Mouse (Mus musculus): ENCODE results near the gene Brox. TPM values are rescaled to one million over a fixed set of nuclear protein-coding genes. Genes with fewer than 3 reads are reported as not detected.
A peak's percentile ranks its signal among the peaks of the same experiment; 100 is the strongest.
"Not testable (repeated sequence)": the region's sequence is repeated elsewhere in the genome, so short reads cannot be mapped to it uniquely, and the experiment has no call there.

The Brox gene
- 10 to 100 TPM; 52.0 to 55.4 TPM for total RNA-seq (2021)
- long read RNA-seq, experiment 1, transcript Brox-202 (14 exons, 3,413 nt), result minor isoform, 8 of 82 reads
- long read RNA-seq, experiment 1, transcript Brox-201 (14 exons, 3,430 nt), result major isoform, 63 of 82 reads
- long read RNA-seq, experiment 1, partial matches to known transcripts, result 2 of 82 reads
- long read RNA-seq, experiment 1, other reads (novel, unspliced or antisense), result 9 of 82 reads
- long read RNA-seq, experiment 2, transcript Brox-201 (14 exons, 3,430 nt), result major isoform, 52 of 64 reads
- long read RNA-seq, experiment 2, partial matches to known transcripts, result 1 of 64 reads
- long read RNA-seq, experiment 2, other reads (novel, unspliced or antisense), result 8 of 64 reads

DNA sequence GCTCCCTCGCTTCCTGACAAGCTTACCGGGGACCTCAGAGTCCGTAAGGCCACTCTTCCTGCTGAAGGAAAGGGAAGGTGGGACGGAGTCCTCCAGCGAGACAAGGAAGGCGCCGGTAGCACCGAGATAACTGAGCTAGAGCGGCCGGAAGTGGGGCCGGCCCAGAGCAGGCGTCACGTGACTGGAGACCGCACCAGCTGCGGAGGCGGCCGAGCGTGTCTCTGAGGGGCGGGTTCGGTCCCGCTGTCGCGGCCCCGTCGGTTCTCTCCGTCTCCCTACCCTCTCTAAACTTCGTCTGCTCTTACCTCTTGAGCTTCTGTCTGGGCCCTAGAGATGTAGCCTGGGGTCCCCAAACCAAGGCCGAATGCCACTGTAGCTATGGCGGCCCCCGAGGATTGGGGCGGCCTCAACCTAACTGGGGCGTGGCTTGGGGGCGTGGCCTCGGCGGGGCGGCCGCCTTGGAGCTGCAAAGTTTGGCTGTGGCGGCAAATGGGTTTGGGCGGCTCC is at the start of gene Brox:
TSS of gene Brox (minus strand) at position 393 of the 507 bp plus-strand sequence.
- peak within 1 kb of the TSS; percentile 76 for H3K27ac ChIP-seq
- peak; percentile 92 to 93 for DNase-seq (ENCODE audit: extremely low spot score in 1 of 2, low spot score in 2 of 2)
- no peak for TF ChIP-seq CTCF (IDR thresholded peaks at IDR 0.05)
- intact Hi-C loops (cut with DNase I), result loop anchor here (2.0 kb wide), 1 partner anchor 48 kb away; no protein-coding TSS in a partner anchor
- peak within 1 kb of the TSS; percentile 56 for H3K4me3 ChIP-seq

DNA sequence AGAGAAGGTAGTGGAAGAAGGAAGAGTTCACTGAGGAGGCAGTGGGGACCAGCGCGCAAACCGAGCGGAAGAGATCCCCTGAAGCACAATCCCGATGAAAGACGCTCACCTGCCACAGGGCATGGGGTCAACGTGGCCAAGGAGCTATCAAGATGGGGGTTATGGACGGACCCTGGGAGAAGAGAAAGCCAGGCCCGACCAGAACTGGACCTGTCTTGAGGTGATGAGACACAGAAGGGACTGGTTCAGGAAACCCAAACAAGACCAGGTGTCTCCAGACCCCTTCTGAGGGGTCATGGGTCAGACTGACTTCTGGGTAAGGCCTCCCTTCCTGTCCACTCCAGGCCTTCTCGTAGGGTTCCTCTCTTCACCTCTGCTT is 48.7 kb upstream of the Brox start:
- Histone ChIP-seq H3K27ac (peak overlapping the region; percentile 80), H3K4me3 (peak overlapping the region; percentile 99)
- intact Hi-C loops (cut with DNase I), result loop anchor here (1.0 to 2.0 kb wide), 2 partner anchors 43 to 49 kb away; partner anchors contain the start of genes Aida and Brox
- DNase-seq (ENCODE audit: extremely low spot score in 1 of 2, low spot score in 2 of 2), result no peak
- TF ChIP-seq CTCF (IDR thresholded peaks at IDR 0.05), result no peak

DNA sequence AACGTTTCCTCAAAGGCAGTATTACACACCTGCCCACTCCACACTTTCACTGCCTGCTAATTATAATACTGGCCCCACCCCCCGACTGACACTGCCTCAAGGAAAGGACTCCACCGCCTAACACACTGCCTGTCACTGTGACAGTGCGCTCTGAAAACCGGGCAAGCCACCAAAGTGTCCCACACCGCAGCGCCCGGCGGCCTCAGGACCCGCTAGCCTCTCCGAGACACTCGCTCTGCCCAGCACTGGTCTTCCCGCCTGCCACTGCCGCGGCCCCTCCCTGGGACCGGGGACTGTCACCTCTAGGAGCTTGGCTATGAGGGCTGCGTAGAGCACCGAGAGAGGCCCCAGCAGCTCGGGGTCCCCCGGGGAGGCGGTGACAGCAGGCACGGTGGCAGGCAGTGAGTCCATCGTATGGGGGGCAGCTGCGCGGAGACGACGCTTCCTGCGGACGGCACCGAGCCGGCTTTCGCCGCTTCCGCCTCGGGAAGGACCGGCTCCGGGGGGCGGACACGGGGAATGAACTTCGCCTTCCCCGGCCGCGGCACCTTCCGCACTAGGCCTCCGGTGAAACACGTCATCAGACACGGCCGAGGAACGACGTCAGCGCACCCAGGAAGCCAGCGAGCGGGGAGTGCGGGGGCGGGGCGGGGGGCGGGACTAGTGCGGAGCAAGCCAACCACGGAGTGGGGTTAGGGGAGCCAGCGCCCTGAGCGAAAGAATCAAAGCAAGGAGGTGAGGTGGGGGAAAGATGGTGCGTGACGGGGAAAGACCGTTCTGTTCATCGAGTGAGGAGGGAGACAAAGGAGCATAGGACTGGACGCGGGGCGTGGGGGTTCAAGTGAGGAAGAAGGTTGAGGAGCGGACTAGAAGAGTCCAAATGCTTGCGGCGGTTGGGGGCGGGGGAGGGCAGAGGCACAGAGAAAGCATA is 48.1 kb upstream of the Brox start:
- TF ChIP-seq CTCF (IDR thresholded peaks at IDR 0.05), result no peak
- intact Hi-C loops (cut with DNase I), result loop anchor here (1.0 to 2.0 kb wide), 2 partner anchors 44 to 48 kb away; partner anchors contain the start of genes Aida and Brox
- Histone ChIP-seq H3K4me3 (peak overlapping the region; percentile 99), H3K27ac (peak overlapping the region; percentile 80)
- DNase-seq (ENCODE audit: extremely low spot score in 1 of 2, low spot score in 2 of 2), result peak; percentile 87 to 89

GRCm38 (mm10) chr1:183342902-183343301 is 45.8 kb upstream of the Brox start:
- DNase-seq (ENCODE audit: extremely low spot score in 1 of 2, low spot score in 2 of 2); intact Hi-C loops (cut with DNase I); H3K27ac ChIP-seq; H3K4me3 ChIP-seq: not testable (repeated sequence)

- DNase-seq (ENCODE audit: extremely low spot score in 1 of 2, low spot score in 2 of 2), result no peak
- Histone ChIP-seq H3K27ac (no peak overlapping the region), H3K4me3 (no peak overlapping the region)
- no peak for TF ChIP-seq CTCF (IDR thresholded peaks at IDR 0.05)
- intact Hi-C loops (cut with DNase I), result loop anchor here (5.0 kb wide), 1 partner anchor 40 kb away; no protein-coding TSS in a partner anchor
Measured at GRCm38 (mm10) chr1:183327171-183327570, 30.1 kb upstream of the Brox start.

DNA sequence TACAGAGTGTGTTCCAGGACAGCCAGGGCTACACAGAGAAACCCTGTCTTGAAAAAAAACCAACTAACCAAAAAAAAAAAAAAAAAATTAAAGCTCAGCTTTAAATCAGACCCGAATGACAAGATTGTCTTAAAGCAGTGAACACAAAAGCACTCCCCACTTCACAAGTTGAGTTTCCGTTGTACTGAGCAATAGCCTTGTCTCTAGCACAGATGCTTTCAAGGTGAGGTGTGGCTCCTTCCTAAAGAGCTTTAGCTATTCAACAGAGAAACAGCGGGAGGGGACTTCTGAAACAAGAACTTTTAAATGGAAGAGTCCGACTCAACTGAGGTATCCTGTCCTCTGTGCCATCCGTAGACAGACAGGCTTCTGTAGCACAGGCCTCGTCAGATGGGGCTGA is 27.4 kb upstream of the Brox start:
- H3K27ac ChIP-seq, result no peak overlapping the region
- TF ChIP-seq CTCF (IDR thresholded peaks at IDR 0.05), result no peak
- H3K4me3 ChIP-seq, result no peak overlapping the region
- intact Hi-C loops (cut with DNase I), result no loop called here
- no peak for DNase-seq (ENCODE audit: extremely low spot score in 1 of 2, low spot score in 2 of 2)

DNA sequence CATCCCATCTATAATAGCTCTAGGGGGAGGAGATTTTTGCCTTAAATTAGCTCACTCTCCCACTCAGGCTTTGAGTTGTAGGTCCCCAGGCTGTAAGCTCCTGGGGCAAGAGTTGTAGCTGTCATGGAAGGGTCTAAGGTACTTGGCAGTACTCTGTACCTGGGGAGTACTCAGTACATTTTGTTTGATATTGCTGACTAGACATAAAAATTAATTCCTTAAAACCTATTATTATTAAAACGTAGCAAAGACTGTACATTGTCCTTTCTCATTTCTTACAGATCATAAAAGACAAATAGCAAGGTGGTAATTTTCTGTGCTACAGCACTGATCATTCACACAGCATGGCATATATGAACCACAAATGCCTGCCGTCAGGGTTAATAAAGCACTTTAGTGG is 26.9 kb upstream of the Brox start:
- intact Hi-C loops (cut with DNase I), result no loop called here
- Histone ChIP-seq H3K27ac (no peak overlapping the region), H3K4me3 (no peak overlapping the region)
- no peak for TF ChIP-seq CTCF (IDR thresholded peaks at IDR 0.05)
- no peak for DNase-seq (ENCODE audit: extremely low spot score in 1 of 2, low spot score in 2 of 2)

GRCm38 (mm10) chr1:183322496-183322895 is 25.4 kb upstream of the Brox start:
- intact Hi-C loops (cut with DNase I); H3K4me3 ChIP-seq; H3K27ac ChIP-seq; DNase-seq (ENCODE audit: extremely low spot score in 1 of 2, low spot score in 2 of 2): not testable (repeated sequence)

DNA sequence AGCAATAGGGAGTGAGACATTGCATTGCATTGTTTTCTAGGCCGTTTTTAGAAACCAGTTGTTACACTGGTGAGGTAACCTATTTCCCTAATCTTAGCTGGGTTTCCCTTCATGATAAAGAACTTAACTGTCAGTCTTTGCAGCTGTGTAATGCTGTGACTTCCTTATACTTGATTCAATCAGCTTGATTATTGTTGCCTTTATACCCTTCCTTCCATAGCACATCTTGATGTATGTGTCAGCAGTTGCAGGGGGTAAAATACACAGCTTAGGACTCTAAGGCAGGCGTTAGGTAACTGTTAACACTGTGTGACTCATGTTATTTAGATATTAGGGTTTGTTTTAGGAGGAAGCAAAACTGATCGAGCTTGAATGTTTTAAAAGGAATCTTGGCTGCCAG is 23.6 kb upstream of the Brox start:
- TF ChIP-seq CTCF (IDR thresholded peaks at IDR 0.05), result no peak
- Histone ChIP-seq H3K4me3 (no peak overlapping the region), H3K27ac (no peak overlapping the region)
- intact Hi-C loops (cut with DNase I), result no loop called here
- DNase-seq (ENCODE audit: extremely low spot score in 1 of 2, low spot score in 2 of 2), result no peak

DNA sequence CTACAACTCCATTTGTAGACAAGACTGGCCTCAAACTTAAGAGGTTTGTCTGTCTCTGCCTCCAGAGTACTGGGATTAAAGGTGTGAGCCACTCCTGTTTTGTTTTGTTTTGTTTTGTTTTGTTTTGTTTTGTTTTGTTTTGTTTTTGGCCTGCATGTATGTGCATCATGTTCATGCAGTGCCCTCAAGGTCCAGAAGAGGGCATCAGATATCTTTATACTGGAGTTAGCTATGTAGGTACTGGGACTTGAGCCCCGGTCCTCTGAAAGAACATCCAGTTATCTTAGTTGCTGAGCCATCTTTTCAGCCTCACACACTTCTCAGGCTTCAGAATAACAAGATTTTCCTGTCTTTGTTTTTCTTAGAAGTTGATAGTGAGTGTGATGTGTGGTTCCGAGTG is 18.7 kb upstream of the Brox start:
- intact Hi-C loops (cut with DNase I), result no loop called here
- Histone ChIP-seq H3K4me3 (no peak overlapping the region), H3K27ac (no peak overlapping the region)
- DNase-seq (ENCODE audit: extremely low spot score in 1 of 2, low spot score in 2 of 2), result no peak
- TF ChIP-seq CTCF (IDR thresholded peaks at IDR 0.05), result peak; percentile 22

- intact Hi-C loops (cut with DNase I), result no loop called here
- TF ChIP-seq CTCF (IDR thresholded peaks at IDR 0.05), result no peak
- DNase-seq (ENCODE audit: extremely low spot score in 1 of 2, low spot score in 2 of 2), result no peak
- Histone ChIP-seq H3K4me3 (no peak overlapping the region), H3K27ac (no peak overlapping the region)
Measured at GRCm38 (mm10) chr1:183312076-183312475, 15.0 kb upstream of the Brox start.

DNA sequence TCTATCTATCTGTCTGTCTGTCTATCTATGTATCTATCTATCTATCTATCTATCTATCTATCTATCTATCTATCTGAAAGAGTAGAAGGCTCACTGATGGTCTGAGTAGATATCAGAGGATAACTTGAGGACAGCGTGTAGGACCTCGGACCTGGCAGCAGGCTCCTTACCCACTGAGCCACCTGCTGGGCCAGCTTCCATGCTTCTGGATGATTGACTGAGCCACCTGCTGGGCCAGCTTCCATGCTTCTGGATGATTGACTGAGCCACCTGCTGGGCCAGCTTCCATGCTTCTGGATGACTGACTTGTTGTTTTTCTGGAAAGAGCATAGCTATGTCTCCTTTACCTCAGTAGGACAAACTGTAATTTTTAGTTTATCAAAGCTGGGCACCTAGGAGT is 12.5 kb upstream of the Brox start:
- H3K4me3 ChIP-seq; DNase-seq (ENCODE audit: extremely low spot score in 1 of 2, low spot score in 2 of 2); intact Hi-C loops (cut with DNase I); H3K27ac ChIP-seq: not testable (repeated sequence)

All from left cerebral cortex, adult 2 months (tissue).